Mouse (Mus musculus) layer of hippocampus, adult 2 months (tissue): ENCODE data around the gene Tcap. TPM values are rescaled to one million over a fixed set of nuclear protein-coding genes. Genes with fewer than 3 reads are reported as not detected.
"Not testable (repeated sequence)": the region's sequence is repeated elsewhere in the genome, so short reads cannot be mapped to it uniquely, and the experiment has no call there.

Experiments used
- DNase-seq, 2 experiments: peaks; one replicate each; pipeline ENCODE4 v3.0.0; 2022; ENCODE audit warnings: low spot score in 2 of 2
- H3K27ac ChIP-seq: fragments of 200-600 bp; 2 replicates; pipeline ENCODE4 v1.8.1; 2022
- H3K4me3 ChIP-seq: fragments of 200-600 bp; 2 replicates; pipeline ENCODE4 v1.8.1; 2022; ENCODE audit warnings: mild to moderate bottlenecking
- CTCF ChIP-seq: fragments of 200-600 bp; conservative IDR thresholded peaks from 2 replicates; pipeline ENCODE4 v1.8.1; 2022; ENCODE audit warnings: antibody characterized with exemption, mild to moderate bottlenecking, moderate library complexity
- total RNA-seq, 2 experiments: library from RNA; stranded (reverse); gene quantifications; 2 replicates each; pipeline ENCODE4 v1.2.3; 2021

Tcap gene
- total RNA-seq, 2 experiments from 2014 or later = 0.92 to 1.0 TPM

DNA sequence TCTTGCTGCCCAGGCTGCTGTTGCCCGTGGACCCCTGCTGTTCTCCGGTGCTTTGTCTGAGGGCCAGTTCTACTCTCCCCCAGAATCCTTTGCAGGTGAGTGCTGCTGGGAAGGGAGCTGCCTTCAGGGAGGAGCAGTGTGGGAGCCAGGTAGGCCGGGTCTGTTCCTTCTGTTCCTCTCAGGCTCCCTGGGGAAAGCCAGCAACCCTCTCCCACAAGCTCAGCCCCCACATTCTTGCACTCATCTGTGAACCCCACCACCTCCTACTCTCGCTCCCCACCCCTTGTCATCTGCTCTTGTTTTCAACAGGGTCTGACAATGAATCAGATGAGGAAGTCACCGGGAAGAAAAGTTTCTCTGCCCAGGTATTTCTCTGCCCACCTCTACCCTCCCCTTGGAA lies 6.9 kb upstream of the Tcap start:
- no peak overlapping the region for H3K27ac ChIP-seq
- H3K4me3 ChIP-seq = no peak overlapping the region
- no peak for TF ChIP-seq CTCF
- no peak for DNase-seq

DNA sequence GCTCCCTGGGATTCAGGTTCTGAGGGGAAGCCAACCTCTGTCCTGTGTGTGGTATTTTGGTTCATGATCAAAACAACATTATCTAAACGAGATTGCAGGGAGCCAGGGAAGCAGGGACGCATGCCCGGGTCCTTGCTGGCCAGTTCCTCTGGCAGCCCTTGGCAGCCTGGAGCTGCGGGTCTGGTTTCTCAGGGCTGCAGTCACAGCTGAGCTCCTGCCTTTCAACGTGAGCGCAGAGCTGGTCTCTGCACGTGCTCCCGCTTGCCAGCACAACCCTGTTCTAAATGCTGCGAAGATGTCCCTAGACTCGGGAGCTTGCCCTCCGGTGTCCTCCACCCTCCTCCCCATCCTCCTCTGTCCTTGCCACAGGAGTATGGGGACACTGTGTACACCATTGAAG lies 5.8 kb upstream of the Tcap start:
- no peak overlapping the region for H3K27ac ChIP-seq
- TF ChIP-seq CTCF = no peak
- no peak overlapping the region for H3K4me3 ChIP-seq
- no peak for DNase-seq

GRCm38 (mm10) chr11:98379379-98379778 lies 4.2 kb upstream of the Tcap start:
- Histone ChIP-seq H3K27ac (no peak overlapping the region), H3K4me3 (no peak overlapping the region)
- TF ChIP-seq CTCF = no peak
- DNase-seq = no peak

DNA sequence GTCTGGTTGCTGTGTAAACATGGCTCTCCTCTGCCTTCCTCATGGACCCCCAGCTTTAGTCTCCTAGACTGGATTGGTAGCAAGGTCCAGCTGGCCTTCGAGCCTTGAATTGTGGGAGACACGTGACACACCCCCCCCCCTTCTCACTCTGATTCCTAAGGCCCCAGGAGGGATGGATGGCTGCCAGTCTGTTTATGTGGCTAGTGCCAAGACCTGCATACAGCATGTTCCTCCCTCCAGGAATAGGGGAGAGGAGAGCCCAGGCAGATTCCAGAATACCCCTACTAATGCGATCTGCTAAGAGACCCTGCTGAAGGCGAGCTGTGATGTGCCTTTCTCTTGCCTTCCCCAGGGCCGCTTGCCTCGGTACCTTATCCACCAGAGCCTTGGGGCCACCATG lies 3.5 kb upstream of the Tcap start:
- Histone ChIP-seq H3K4me3 (no peak overlapping the region), H3K27ac (no peak overlapping the region)
- TF ChIP-seq CTCF = no peak
- no peak for DNase-seq

- TF ChIP-seq CTCF = no peak
These were observed 2.0 kb upstream of the Tcap start for GRCm38 (mm10) chr11:98381651-98382050.

GRCm38 (mm10) chr11:98382405-98382804 lies 1.2 kb upstream of the Tcap start:
- not testable (repeated sequence) for H3K4me3 ChIP-seq, DNase-seq, H3K27ac ChIP-seq
- peak; percentile 53 for TF ChIP-seq CTCF

More at GRCm38 (mm10) chr11:98381651-98382050, 2.0 kb upstream of the Tcap start:
- H3K4me3 ChIP-seq = no peak overlapping the region
- H3K27ac ChIP-seq = no peak overlapping the region
- DNase-seq = no peak

DNA sequence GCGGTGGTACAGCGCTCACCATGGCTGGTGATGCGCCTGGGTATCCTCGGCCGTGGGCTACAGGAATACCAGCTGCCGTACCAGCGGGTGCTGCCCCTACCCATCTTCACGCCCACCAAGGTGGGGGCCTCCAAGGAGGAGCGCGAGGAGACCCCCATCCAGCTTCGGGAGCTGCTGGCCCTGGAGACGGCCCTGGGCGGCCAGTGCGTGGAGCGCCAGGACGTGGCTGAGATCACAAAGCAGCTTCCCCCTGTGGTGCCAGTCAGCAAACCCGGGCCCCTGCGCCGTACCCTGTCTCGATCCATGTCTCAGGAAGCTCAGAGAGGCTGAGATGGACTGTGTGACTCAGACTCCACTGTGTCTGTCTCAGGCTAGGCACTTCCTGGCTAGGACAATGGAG lies 605 bp downstream of the Tcap start:
- no peak overlapping the region for H3K27ac ChIP-seq
- H3K4me3 ChIP-seq = no peak overlapping the region
- no peak for TF ChIP-seq CTCF
- no peak for DNase-seq

DNA sequence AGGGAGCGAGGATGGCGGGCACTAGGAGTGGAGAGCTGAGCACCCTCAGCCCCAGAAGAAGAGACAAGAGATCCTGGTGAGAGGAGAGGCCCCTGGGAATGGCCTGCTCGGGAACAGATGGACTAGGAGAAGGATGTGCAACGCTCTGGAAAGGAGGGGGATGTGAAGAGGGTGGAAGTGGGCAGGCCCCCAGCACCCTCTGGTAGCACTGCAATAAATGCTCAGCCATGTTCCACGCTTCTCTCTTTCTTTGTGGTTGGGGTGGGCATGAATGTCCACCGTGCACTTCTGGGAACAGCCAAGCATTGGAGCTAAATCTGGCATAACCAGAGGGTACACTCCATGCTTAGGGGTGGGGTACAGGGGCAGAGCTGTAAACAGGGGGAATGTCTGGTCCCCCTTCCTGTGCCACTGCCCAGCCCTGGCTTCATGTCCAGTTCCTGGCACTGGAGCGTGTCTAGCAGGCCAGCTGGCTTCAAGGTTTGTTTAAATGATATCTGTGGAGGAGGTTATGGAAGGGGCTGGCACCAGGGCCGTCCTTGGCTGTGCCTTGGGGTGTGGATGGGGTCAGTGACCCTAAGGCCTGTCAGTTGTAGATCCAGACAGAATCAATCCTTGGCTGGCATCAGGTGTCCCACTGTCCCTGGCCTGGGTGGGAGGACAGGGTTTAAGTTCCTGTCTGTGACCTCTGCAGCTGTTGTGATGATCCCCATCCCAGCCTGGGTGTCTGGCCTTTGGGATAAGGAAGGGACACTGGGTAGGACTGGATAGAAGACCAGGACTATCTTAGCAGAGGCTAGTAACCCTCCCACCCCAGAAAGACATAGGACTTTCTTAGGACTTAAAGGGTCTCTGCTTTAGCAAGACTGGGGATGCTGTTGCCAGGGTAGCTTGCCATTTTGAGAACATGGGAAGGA lies 1.4 kb downstream of the Tcap start:
- no peak overlapping the region for H3K4me3 ChIP-seq

DNA sequence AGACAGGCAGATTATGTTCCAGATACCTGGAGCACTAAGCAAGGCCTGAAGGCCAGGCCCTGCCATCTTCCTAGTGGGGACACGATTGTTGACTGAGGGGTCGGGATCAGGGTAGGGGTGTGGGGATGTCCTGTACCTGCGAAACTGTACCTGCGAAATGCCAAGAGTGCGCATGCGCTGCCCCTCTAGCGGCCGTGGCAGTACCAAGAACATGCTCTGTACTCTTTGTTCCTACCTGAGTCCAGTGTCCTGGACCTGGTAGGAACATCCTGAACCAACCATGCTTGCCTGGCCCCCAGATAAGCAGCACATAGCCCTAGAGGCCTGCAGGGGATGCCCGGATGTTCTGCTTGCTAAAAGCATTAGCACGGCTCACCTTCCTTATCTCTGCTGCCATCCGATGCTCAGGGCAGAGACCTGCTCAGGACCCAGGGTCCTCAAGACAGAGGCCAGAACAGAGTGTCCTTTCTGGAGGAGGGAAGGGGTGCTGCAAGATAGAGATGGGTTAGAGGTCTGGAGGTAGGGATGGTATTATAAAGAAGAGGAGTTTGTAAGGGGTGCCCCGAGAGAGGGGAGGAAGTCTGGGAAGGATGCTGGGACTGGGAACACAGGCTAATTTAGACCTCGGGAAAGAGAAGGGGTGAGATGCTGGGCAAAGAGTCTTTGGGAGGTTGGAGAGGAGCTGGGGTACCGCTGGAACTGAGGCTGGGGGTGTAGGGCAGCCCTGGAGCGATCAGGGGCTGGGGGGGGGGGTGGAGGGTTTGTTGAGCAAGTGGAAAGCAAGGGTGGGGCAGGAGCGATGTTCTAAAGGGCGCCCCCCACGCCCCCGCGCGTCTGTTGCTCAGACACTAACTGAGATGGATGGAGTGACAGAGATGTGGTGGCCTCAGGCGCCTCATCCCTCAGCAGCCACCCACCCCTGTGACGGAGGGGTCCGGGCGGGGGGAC lies 2.3 kb downstream of the Tcap start, which contains the start of gene Pnmt:
Gene Pnmt, plus strand, starts transcription at position 813 of the 948 bp plus-strand sequence.
- DNase-seq = no peak
- no peak for TF ChIP-seq CTCF
- Histone ChIP-seq H3K4me3 (no peak within 1 kb of the TSS), H3K27ac (no peak within 1 kb of the TSS)

More for the DNA sequence above, 1.4 kb downstream of the Tcap start:
- no peak for DNase-seq
- H3K27ac ChIP-seq = no peak overlapping the region
- no peak for TF ChIP-seq CTCF

DNA sequence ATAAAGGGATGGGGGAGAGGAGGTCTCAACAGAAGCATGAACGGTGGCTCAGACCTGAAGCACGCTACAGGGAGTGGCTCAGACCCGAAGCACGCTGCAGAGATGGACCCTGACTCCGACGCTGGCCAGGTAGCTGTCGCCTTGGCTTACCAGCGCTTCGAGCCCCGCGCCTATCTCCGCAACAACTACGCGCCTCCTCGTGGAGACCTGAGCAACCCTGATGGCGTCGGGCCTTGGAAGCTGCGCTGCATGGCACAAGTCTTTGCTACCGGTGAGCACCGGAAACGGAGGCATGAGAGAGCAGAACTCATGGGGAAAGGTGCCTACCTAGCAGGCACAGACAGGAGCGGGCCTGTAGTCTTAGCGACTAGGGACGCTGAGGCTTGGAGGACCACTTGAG lies 3.0 kb downstream of the Tcap start:
- TF ChIP-seq CTCF = no peak
- no peak overlapping the region for H3K4me3 ChIP-seq
- DNase-seq = no peak
- no peak overlapping the region for H3K27ac ChIP-seq

GRCm38 (mm10) chr11:98387056-98387577 lies 3.5 kb downstream of the Tcap start:
- TF ChIP-seq CTCF = no peak
- DNase-seq = no peak
- H3K27ac ChIP-seq = no peak overlapping the region
- no peak overlapping the region for H3K4me3 ChIP-seq

- no peak for TF ChIP-seq CTCF
- Histone ChIP-seq H3K4me3 (no peak overlapping the region), H3K27ac (no peak overlapping the region)
- DNase-seq = no peak
These were observed 4.7 kb downstream of the Tcap start for GRCm38 (mm10) chr11:98388282-98388681.
